Mouse (Mus musculus) lung, embryonic 14.5 days (tissue): ENCODE measurements around the gene Irf1. TPM values are rescaled to one million over a fixed set of nuclear protein-coding genes. Genes with fewer than 3 reads are reported as not detected.

Source experiments
- ATAC-seq: fragments of 200-750 bp; cut with Nextera tagmentation; 2 replicates; pipeline ENCODE4 v1.8.0; 2017; ENCODE audit warnings: mild to moderate bottlenecking, moderate TSS enrichment, moderate library complexity; ENCODE audit not compliant: insufficient read depth
- DNase-seq: peaks from one replicate; pipeline ENCODE4 v3.0.0-alpha.2; 2015
- H3K27ac ChIP-seq: fragments of 300-500 bp; sonication (generic); 2 replicates; pipeline ENCODE4 v1.5.1; 2014; ENCODE audit warnings: low read depth, mild to moderate bottlenecking, moderate library complexity
- H3K27me3 ChIP-seq: fragments of 300-500 bp; sonication (generic); 2 replicates; pipeline ENCODE4 v1.6.1; 2014; ENCODE audit warnings: low read length, control low read depth; ENCODE audit not compliant: insufficient read depth
- H3K36me3 ChIP-seq: fragments of 300-500 bp; sonication (generic); 2 replicates; pipeline ENCODE4 v1.6.1; 2014; ENCODE audit warnings: control low read depth; ENCODE audit not compliant: insufficient read depth
- H3K4me1 ChIP-seq: fragments of 300-500 bp; sonication (generic); 2 replicates; pipeline ENCODE4 v1.6.1; 2014; ENCODE audit warnings: antibody characterized with exemption, control low read depth; ENCODE audit not compliant: insufficient read depth
- H3K4me2 ChIP-seq: fragments of 300-500 bp; sonication (generic); 2 replicates; pipeline ENCODE4 v1.6.1; 2014; ENCODE audit warnings: mild to moderate bottlenecking
- H3K4me3 ChIP-seq: fragments of 300-500 bp; sonication (generic); 2 replicates; pipeline ENCODE4 v1.5.1; 2014; ENCODE audit warnings: low read depth, low read length
- H3K9ac ChIP-seq: fragments of 300-500 bp; sonication (generic); 2 replicates; pipeline ENCODE4 v1.6.1; 2014
- H3K9me3 ChIP-seq: fragments of 300-500 bp; sonication (generic); 2 replicates; pipeline ENCODE4 v1.6.1; 2016; ENCODE audit warnings: low read depth, low read length, control low read depth
- CTCF ChIP-seq: IDR thresholded peaks from 2 replicates; pipeline ENCODE4 v1.5.1; 2016; ENCODE audit warnings: antibody characterized with exemption, low read depth
- WGBS: fragments of 180-500 bp; shearing (Covaris S2); extraction: QIAGEN DNeasy Blood & Tissue Kit; methylation state at CpG from one replicate; pipeline ENCODE4 v1.1.7; 2014; 5-methylcytosine and 5-hydroxymethylcytosine counted together
- polyA plus RNA-seq: library from polyadenylated mRNA; unstranded; fragments of >200 nt; fragmentation: Nextera tagmentation; extraction: Ambion mirVana; gene quantifications from 2 replicates; pipeline ENCODE4 v1.2.1, GENCODE M21; 2014

The Irf1 gene
- polyA plus RNA-seq, 1 experiment from 2014 or later: 17.3 TPM

DNA sequence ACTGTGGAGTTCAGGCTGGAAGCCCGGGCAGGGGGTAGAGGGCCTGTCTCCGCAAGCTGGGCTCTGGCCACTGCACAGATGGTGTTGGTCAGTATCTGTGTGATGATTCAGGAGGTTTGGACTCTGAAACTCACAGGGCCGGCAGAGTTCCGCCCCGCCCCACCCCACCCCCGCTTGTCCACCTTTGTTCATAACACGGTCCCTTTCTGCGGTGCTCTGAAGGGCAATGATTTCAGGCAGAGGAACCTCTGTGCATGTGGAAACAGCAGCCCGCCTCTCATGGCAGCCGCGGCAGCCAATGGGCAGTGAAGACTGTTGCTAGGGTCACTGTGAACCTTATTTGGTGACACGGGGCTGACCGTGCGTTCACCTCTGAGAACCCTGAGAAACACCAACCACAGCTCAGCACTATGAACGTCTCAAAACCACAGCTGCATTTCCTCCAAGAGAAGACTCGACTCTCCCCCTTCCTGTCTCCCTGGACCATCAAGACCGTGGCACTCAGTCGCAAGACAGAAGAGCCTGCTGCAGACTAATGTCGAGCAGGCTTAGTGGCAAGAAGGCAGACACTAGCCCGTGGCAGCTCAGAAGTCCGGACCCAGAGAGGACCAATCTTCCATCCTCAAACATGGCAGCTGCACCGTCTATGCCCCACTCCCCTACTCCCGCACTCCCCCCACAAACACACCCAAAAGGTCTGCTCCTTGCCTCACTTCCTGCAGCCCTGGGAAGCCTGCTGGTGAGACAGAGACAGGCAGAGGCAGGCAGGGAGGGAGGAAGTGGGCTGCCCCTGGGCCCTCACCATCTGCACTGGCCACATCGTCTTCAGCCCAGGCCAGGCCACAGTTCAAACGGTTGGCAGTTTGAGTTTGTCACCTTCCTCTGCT lies 25.1 kb downstream of the Irf1 start:
- TF ChIP-seq CTCF: peak; percentile 49
- Histone ChIP-seq H3K9ac (peak overlapping the region; percentile 17; the same call in 1 of the 2 replicates), H3K36me3 (no peaks in the 10 kb centered on the region), H3K27ac (peak overlapping the region; percentile 85), H3K4me3 (no peak overlapping the region), H3K4me1 (peaks cover 30% of the 10 kb centered on the region), H3K9me3 (no peaks in the 10 kb centered on the region), H3K4me2 (peak overlapping the region; percentile 39), H3K27me3 (no peaks in the 10 kb centered on the region)
- ATAC-seq (peak; percentile 73), DNase-seq (peak; percentile 63)
- WGBS: 29% methylated on average over 25 of the region's 25 CpGs

DNA sequence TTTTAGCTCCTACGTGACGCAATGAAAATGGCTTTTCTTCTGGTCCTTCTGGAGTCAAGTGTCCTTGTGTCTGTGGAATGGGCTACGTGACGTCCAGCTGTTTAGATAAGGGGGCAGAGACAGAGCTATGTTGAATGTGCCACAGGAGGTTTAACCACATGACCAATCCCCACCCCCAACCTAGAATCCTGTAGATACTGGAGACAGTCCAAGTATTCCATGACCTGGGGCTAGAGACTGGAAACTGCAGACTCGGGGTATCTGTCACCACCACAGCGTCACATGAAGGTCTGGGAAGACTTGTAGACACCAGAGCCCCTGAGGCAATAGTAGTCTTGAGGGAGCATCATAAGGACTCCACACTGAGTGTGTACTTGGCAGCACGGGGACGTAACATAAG lies 26.0 kb downstream of the Irf1 start:
- Histone ChIP-seq H3K4me3 (no peak overlapping the region), H3K4me2 (no peak overlapping the region), H3K9ac (no peak overlapping the region), H3K4me1 (peaks cover 30% of the 10 kb centered on the region), H3K27ac (peak overlapping the region; percentile 85; the same call in 1 of the 2 replicates), H3K27me3 (no peaks in the 10 kb centered on the region), H3K36me3 (no peaks in the 10 kb centered on the region), H3K9me3 (no peaks in the 10 kb centered on the region)
- no peak for TF ChIP-seq CTCF
- ATAC-seq (peak; percentile 32; the same call in 1 of the 2 replicates), DNase-seq (peak; percentile 51)
- 27% methylated on average over 8 of the region's 8 CpGs for WGBS

DNA sequence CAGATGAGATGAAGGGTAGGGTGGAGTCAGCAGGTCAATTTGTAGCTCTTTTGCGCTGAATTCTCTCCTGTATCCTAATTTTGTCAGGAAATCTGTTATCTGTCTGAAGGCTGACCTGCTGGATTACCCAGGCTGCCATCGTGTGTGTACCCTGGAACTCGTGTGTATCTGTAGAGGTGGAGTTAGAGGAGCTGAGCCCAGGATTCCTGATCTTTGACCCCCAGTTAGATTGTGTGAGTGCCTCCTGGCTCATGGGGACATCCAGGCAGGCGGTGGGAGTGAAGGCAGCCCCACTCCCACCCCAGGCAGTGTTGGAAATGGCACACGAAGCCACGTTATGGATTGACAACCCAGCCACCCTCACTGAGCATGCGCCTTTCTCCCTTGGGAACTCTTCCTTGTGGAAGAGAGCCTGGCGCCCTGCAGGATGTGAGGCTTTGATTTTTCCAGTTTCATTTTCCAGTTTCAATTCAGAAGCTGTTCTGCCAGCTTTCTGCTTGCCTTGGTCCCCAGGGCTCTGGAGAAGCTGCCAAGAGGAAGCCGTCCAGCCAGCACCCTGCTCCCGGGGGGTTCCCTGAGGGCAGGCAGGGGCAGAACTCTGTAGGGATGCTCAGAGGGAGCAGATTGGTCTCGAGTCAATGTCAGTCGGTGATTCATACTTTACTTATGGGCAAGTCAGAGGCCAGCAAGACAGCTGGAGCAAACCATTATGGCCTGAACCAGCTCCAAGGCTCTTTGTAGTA lies 26.8 kb downstream of the Irf1 start:
- H3K4me2 ChIP-seq: peak overlapping the region; percentile 35

DNA sequence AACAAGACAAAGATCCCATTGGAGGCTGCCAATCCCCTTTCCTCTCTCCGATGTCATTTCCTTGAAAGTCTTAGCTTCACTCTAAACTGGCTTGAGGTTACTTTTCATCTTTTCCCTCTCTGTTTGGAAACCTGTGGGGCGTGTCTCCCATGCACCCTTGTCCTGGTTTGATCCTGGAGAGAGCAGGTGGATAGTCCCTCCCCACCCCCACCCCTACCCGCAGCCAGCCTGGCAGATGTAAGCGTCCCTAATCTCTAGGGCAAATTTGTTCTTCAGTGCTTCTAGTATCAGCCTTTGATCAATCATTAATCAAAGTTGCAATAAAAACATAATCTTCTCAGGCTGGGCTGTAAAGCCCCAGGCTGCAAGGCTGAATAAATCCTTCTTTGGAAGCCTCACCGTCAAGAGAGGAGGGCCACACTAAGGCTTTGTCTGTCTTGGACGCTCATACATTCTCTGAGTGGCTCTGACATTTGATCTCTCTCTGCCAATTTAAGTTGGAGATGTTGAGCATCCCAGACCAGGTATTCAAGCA lies 27.6 kb downstream of the Irf1 start:
- no peaks in the 10 kb centered on the region for H3K9me3 ChIP-seq
- H3K27ac ChIP-seq: no peak overlapping the region

More for the DNA sequence above, 26.8 kb downstream of the Irf1 start:
- TF ChIP-seq CTCF: no peak
- DNase-seq: peak; percentile 50
- Histone ChIP-seq H3K27me3 (no peaks in the 10 kb centered on the region), H3K4me1 (peaks cover 30% of the 10 kb centered on the region), H3K9me3 (no peaks in the 10 kb centered on the region), H3K4me3 (no peak overlapping the region), H3K27ac (peak overlapping the region; percentile 85), H3K9ac (0 out of 2 replicates have a peak overlapping the region, but pooled peaks have one; percentile 4), H3K36me3 (no peaks in the 10 kb centered on the region)
- 36% methylated on average over 12 of the region's 12 CpGs for WGBS
- ATAC-seq: no peak

DNA sequence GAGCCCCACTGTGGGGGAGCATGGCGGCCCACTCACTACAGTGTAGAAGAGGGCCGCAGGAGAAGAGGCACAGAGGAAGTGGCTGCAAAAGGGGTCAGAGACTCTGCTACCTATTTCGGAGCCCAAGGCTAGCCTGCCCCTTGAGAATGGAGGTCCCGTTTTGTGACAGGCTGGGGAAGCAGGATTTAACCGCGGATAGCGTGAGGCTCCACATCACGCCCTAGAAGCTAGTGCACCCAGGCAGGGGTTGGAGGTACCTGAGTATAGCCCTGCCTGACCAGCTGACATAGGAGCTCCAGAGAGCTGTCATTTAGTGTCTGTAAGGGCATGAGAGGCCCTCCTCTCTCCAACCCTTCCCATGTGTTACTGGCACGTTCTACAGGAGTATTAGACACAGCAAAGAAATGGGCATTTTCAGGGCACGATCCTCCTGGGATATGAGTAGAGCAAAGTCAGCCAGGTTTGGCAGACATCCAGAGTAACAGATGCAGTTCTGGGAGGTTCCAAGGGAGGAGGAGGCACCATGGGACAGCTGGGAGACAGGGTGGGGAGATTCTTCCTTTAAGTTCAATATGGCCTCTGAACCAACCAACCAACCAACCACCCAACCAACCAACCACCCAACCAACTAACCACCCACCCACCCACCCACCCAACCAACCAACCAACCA lies 28.4 kb downstream of the Irf1 start:
- no peak overlapping the region for H3K9ac ChIP-seq
- no peak for TF ChIP-seq CTCF
- H3K36me3 ChIP-seq: no peaks in the 10 kb centered on the region
- H3K4me3 ChIP-seq: no peak overlapping the region
- H3K27ac ChIP-seq: no peak overlapping the region
- H3K4me2 ChIP-seq: no peak overlapping the region
- ATAC-seq: no peak
- no peaks in the 10 kb centered on the region for H3K27me3 ChIP-seq
- no peak for DNase-seq
- no peaks in the 10 kb centered on the region for H3K9me3 ChIP-seq
- peaks cover 30% of the 10 kb centered on the region for H3K4me1 ChIP-seq
- WGBS: 81% methylated on average over 10 of the region's 10 CpGs

More for the DNA sequence above, 27.6 kb downstream of the Irf1 start:
- H3K4me3 ChIP-seq: no peak overlapping the region
- H3K9ac ChIP-seq: no peak overlapping the region
- no peaks in the 10 kb centered on the region for H3K36me3 ChIP-seq
- WGBS: 48% methylated on average over 6 of the region's 6 CpGs
- no peak for DNase-seq
- no peak for ATAC-seq
- TF ChIP-seq CTCF: no peak
- H3K4me1 ChIP-seq: peaks cover 30% of the 10 kb centered on the region
- H3K27me3 ChIP-seq: no peaks in the 10 kb centered on the region
- no peak overlapping the region for H3K4me2 ChIP-seq

DNA sequence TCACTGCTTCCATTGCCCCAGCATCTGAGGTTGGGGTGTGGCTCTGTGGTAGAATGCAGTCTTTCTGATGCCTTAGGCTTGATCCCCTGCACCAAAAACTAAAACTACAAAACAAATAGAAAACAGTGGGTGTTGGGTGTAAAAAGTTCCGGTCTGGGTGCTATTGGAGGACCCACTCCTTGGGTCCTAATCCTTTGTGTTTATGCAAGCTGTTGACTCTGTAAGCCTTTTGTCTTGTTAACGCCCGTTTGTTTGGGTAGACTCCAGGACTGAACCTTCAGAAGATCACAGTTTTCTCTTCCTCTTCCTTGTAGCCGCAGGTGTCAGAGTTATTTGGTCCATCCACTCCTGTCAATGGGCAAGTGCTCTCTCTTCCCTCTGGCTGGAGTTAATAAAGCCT lies 30.2 kb downstream of the Irf1 start:
- no peaks in the 10 kb centered on the region for H3K36me3 ChIP-seq
- 53% methylated on average over 4 of the region's 4 CpGs for WGBS
- peaks cover 20% of the 10 kb centered on the region for H3K4me1 ChIP-seq
- H3K9ac ChIP-seq: no peak overlapping the region
- H3K9me3 ChIP-seq: no peaks in the 10 kb centered on the region
- TF ChIP-seq CTCF: no peak
- no peak overlapping the region for H3K27ac ChIP-seq
- DNase-seq: no peak
- no peak for ATAC-seq
- no peaks in the 10 kb centered on the region for H3K27me3 ChIP-seq
- no peak overlapping the region for H3K4me3 ChIP-seq
- H3K4me2 ChIP-seq: no peak overlapping the region
